Mouse (Mus musculus) testis, adult 2 months (tissue): ENCODE measurements around the gene Cacng2.

ENCODE experiments used
- CTCF ChIP-seq: fragments of 200-500 bp; IDR thresholded peaks from 2 replicates; pipeline ENCODE4 v1.5.1; 2012; ENCODE audit warnings: low read depth, mild to moderate bottlenecking, inconsistent platforms, low read length, moderate library complexity; ENCODE audit not compliant: control insufficient read depth, insufficient read depth, insufficient replicate concordance
- POLR2A ChIP-seq: fragments of 200-500 bp; IDR thresholded peaks from 2 replicates; pipeline ENCODE4 v1.6.1; 2012; ENCODE audit warnings: low read depth, mild to moderate bottlenecking, inconsistent platforms, low read length, moderate library complexity; ENCODE audit not compliant: control insufficient read depth

DNA sequence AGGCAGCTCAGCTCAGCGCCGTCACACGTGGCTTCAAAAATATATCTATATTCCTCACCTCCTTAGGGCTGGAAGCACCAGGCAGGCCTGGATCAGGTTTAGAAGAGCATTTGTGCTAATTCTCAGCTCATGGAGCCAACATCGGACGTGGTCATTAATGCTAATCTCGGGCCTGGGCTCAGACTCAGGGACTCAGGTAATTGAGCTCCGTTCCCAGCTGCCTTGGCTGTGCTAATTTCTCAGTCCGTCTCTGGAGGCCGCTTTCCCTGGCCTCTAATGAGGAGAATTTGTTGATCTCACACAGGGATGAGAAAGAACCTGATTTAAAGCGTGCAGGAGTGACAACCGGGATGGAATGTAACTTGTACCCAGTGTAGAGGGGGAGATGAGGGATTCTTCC, 44.6 kb upstream of the Cacng2 start:
- no peak for TF ChIP-seq POLR2A
- no peak for TF ChIP-seq CTCF
